19 mouse cellular contexts compared by ENCODE assay signal in genomic region chr2:103656028-103656427, GRCm38 (mm10).
DNase-seq lines count a peak whose midpoint lies in the region; ATAC-seq and TF ChIP-seq lines count a peak whose summit lies in the region.
"Had no signal": no experiment of that assay in that cellular context is flagged by ENCODE, and none has a peak within 500 bp of the region (broad histone marks: within the 10 kb centered on the region; RNA-seq: fewer than 3 reads in every experiment).

No protein-coding gene starts in this region.

- in situ Hi-C loops in Patski (cut with MboI; ENCODE audit: low pct_unique_long_range_greater_than_20kb), result no loop called here

- H3K4me2 ChIP-seq in midbrain, postnatal 0 days (ENCODE audit: low read depth, low read length, poor library complexity, severe bottlenecking), result no peak overlapping the region
- H3K4me2 ChIP-seq: limb, embryonic 15.5 days had no signal

- peaks cover 4% of the 10 kb centered on the region; the same call in 1 of the 2 replicates for H3K27me3 ChIP-seq in midbrain, embryonic 10.5 days (ENCODE audit: low read depth, poor library complexity, severe bottlenecking)
- H3K27me3 ChIP-seq in midbrain, postnatal 0 days (ENCODE audit: insufficient read depth, low read length), result no peaks in the 10 kb centered on the region
- no peaks in the 10 kb centered on the region for H3K27me3 ChIP-seq in Patski
- H3K27me3 ChIP-seq: limb, embryonic 15.5 days had no signal

- peak overlapping the region; percentile 42 for H3K27ac ChIP-seq in midbrain, embryonic 10.5 days (replicated peaks)
- no peak overlapping the region for H3K27ac ChIP-seq in midbrain, postnatal 0 days (ENCODE audit: low read depth, low read length)
- H3K27ac ChIP-seq: embryonic facial prominence, embryonic 10.5 days; gastrocnemius, adult 2 months; hindbrain, postnatal 0 days; limb, embryonic 15.5 days had no signal

- H3K4me1 ChIP-seq in midbrain, embryonic 10.5 days, result peaks cover 52% of the 10 kb centered on the region
- no peaks in the 10 kb centered on the region for H3K4me1 ChIP-seq in midbrain, postnatal 0 days (ENCODE audit: insufficient read depth, low read length)

- H3K9me3 ChIP-seq in midbrain, embryonic 10.5 days (replicated peaks), result no peaks in the 10 kb centered on the region
- H3K9me3 ChIP-seq in midbrain, postnatal 0 days (ENCODE audit: low read length), result no peaks in the 10 kb centered on the region
- H3K9me3 ChIP-seq: embryonic facial prominence, embryonic 10.5 days; limb, embryonic 15.5 days; megakaryocyte, embryonic 14.5 days had no signal

- CTCF ChIA-PET in Patski (lab: Charles Lee), result no interaction called here

- no peak for TF ChIP-seq CTCF in midbrain, postnatal 0 days (IDR thresholded peaks at IDR 0.05)
- no peak for TF ChIP-seq CTCF in Patski (IDR thresholded peaks at IDR 0.05)

- POLR2A ChIA-PET in Patski (lab: Charles Lee), result no interaction called here

- DNase-seq in midbrain, embryonic 10.5 days (ENCODE audit: low spot score), result no peak
- no peak for DNase-seq in midbrain, postnatal 0 days (ENCODE audit: low spot score)
- no peak for DNase-seq in Patski (ENCODE audit: low read depth, low spot score)
- no peak for DNase-seq in testis, postnatal 14 days (ENCODE audit: low spot score)
- no peak for DNase-seq in left cerebral cortex, postnatal 10 days (ENCODE audit: extremely low spot score in 1 of 2, low spot score in 2 of 2)
- DNase-seq in cerebellum, adult 11 months, result no peak
- DNase-seq: adrenal gland, postnatal 25 days; cerebellum, postnatal 10 days; gastrocnemius, adult 2 months; heart, postnatal 4 days; liver, postnatal 0 days; right cerebral cortex, adult 18-20 months had no signal

- H3K36me3 ChIP-seq in midbrain, embryonic 10.5 days, result no peaks in the 10 kb centered on the region
- no peaks in the 10 kb centered on the region for H3K36me3 ChIP-seq in midbrain, postnatal 0 days (ENCODE audit: insufficient read depth, low read length)
- H3K36me3 ChIP-seq: embryonic facial prominence, embryonic 10.5 days; limb, embryonic 15.5 days had no signal

- intact Hi-C loops in left cerebral cortex, postnatal 10 days (cut with DNase I), result no loop called here

- no peak for ATAC-seq in midbrain, postnatal 0 days (ENCODE audit: low FRiP score)
- peak; percentile 54 for ATAC-seq in Patski
- 0 out of 2 replicates have a peak, but pooled peaks have one; percentile 14 for ATAC-seq in megakaryocyte-erythroid progenitor cell, adult 5-6 weeks (replicated peaks; ENCODE audit: low FRiP score, low TSS enrichment, poor library complexity, severe bottlenecking)
- ATAC-seq: forebrain, embryonic 16.5 days; hindbrain, postnatal 0 days; liver, postnatal 0 days had no signal

- no peak overlapping the region for H3K9ac ChIP-seq in midbrain, postnatal 0 days (replicated peaks; ENCODE audit: low read length, poor library complexity, severe bottlenecking)
- H3K9ac ChIP-seq: limb, embryonic 15.5 days; liver, postnatal 0 days had no signal

- no peak overlapping the region for H3K4me3 ChIP-seq in midbrain, embryonic 10.5 days
- H3K4me3 ChIP-seq in midbrain, postnatal 0 days (ENCODE audit: low read depth, low read length), result no peak overlapping the region
- H3K4me3 ChIP-seq: embryonic facial prominence, embryonic 10.5 days; erythroblast, embryonic 14.5 days; gastrocnemius, adult 2 months; limb, embryonic 15.5 days; megakaryocyte, embryonic 14.5 days had no signal
